Mouse (Mus musculus) kidney, adult 2 months (tissue): ENCODE data around the gene Art1.

Experiments
- CTCF ChIP-seq: fragments of 200-500 bp; conservative IDR thresholded peaks from 2 replicates; pipeline ENCODE4 v1.5.1; 2011; ENCODE audit warnings: low read depth, mild to moderate bottlenecking, control low read depth, low read length, moderate library complexity, mixed read lengths; ENCODE audit not compliant: insufficient read depth, insufficient read length
- POLR2A ChIP-seq: fragments of 200-500 bp; IDR thresholded peaks from one replicate; pipeline ENCODE4 v1.6.1; 2011; ENCODE audit warnings: low read depth, low read length, control low read depth

DNA sequence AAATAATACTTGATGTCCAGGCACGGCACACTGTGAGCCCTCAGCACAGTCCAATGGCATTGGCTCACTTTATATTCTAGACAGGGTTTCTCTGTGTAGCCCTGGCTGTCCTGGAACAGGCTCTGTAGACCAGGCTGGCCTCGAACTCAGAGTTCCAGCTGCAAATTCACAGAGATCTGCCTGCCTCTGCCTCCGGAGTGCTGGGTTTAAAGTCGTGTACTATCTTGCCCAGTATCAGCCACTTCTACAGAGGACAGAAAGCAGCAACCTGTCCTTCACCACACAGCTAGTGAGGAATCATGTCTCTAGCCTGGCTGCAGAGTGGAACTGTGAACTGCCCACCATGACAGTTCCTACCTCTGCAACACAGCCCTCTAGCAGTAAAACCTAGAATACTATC lies 8.2 kb downstream of the Art1 start:
- no peak for TF ChIP-seq CTCF
- no peak for TF ChIP-seq POLR2A
